Mouse (Mus musculus): ENCODE measurements around the gene Olfr1406. TPM values are rescaled to one million over a fixed set of nuclear protein-coding genes. Genes with fewer than 3 reads are reported as not detected.
"Not testable (repeated sequence)": the region's sequence is repeated elsewhere in the genome, so short reads cannot be mapped to it uniquely, and the experiment has no call there.

Olfr1406 gene
- total RNA-seq (2021) = not detected
- long read RNA-seq = 0 reads

- no peak for DNase-seq (ENCODE audit: low spot score in 2 of 2)
Measured at GRCm38 (mm10) chr1:173190540-173190939, at the start of gene Olfr1406. Olfr1406 (minus strand) TSS chr1:173190640.

GRCm38 (mm10) chr1:173237004-173237403, 46.6 kb upstream of the Olfr1406 start:
- not testable (repeated sequence) for DNase-seq (ENCODE audit: low spot score in 2 of 2)

- DNase-seq (ENCODE audit: low spot score in 2 of 2) = no peak
Measured at GRCm38 (mm10) chr1:173227081-173227480, 36.6 kb upstream of the Olfr1406 start, which contains the start of gene Fcer1a. Fcer1a (minus strand) TSS chr1:173227214.

GRCm38 (mm10) chr1:173216481-173216880, 26.0 kb upstream of the Olfr1406 start:
- DNase-seq (ENCODE audit: low spot score in 2 of 2) = no peak

- no peak for DNase-seq (ENCODE audit: low spot score in 2 of 2)
Measured at GRCm38 (mm10) chr1:173212092-173212491, 21.7 kb upstream of the Olfr1406 start, which contains the start of gene Olfr1404. Olfr1404 (plus strand) TSS chr1:173212392.

GRCm38 (mm10) chr1:173197508-173197907, 7.1 kb upstream of the Olfr1406 start, which contains the start of gene Olfr218:
Olfr218 (plus strand) TSS chr1:173197808.
- no peak for DNase-seq (ENCODE audit: low spot score in 2 of 2)

- no peak for DNase-seq (ENCODE audit: low spot score in 2 of 2)
Measured at GRCm38 (mm10) chr1:173196359-173196758, 5.9 kb upstream of the Olfr1406 start.

GRCm38 (mm10) chr1:173192059-173192458, 1.6 kb upstream of the Olfr1406 start:
- no peak for DNase-seq (ENCODE audit: low spot score in 2 of 2)

GRCm38 (mm10) chr1:173174154-173174842, 16.1 kb downstream of the Olfr1406 start:
- DNase-seq (ENCODE audit: low spot score in 2 of 2) = no peak

GRCm38 (mm10) chr1:173137274-173137673, 53.2 kb downstream of the Olfr1406 start, which contains the start of gene Olfr1408:
Olfr1408 (minus strand) TSS chr1:173137374.
- no peak for DNase-seq (ENCODE audit: low spot score in 2 of 2)

Other genes starting within 250 kb of the Olfr1406 start
- not detected for gene Olfr16, start 240.2 kb downstream of the Olfr1406 start, total RNA-seq (2021)
- not detected for gene Olfr1408, start 53.3 kb downstream of the Olfr1406 start, total RNA-seq (2021)
- not detected for gene Olfr218, start 7.2 kb upstream of the Olfr1406 start, total RNA-seq (2021)
- gene Olfr1404, start 21.8 kb upstream of the Olfr1406 start, total RNA-seq (2021) = not detected
- gene Fcer1a, start 36.6 kb upstream of the Olfr1406 start, total RNA-seq (2021) = not detected
- not detected for gene Olfr418, start 75.4 kb upstream of the Olfr1406 start, total RNA-seq (2021)
- gene Mptx2, start 87.1 kb upstream of the Olfr1406 start, total RNA-seq (2021) = not detected
- gene Ackr1, start 143.1 kb upstream of the Olfr1406 start, total RNA-seq (2021) = 10 to 100 TPM; 55.2 to 58.1 TPM
- 1 to 10 TPM; 3.1 to 3.3 TPM for gene Aim2, start 160.2 kb upstream of the Olfr1406 start, total RNA-seq (2021)
- 100 to 1,000 TPM; 357 to 369 TPM for gene Cadm3, start 177.1 kb upstream of the Olfr1406 start, total RNA-seq (2021)